Mouse (Mus musculus): ENCODE measurements around the gene Vmn1r113. TPM values are rescaled to one million over a fixed set of nuclear protein-coding genes. Genes with fewer than 3 reads are reported as not detected.
"Not testable (repeated sequence)": the region's sequence is repeated elsewhere in the genome, so short reads cannot be mapped to it uniquely, and the experiment has no call there.

Gene Vmn1r113
- polyA plus RNA-seq (2021): not detected

GRCm38 (mm10) chr7:20786985-20787384 lies at the start of gene Vmn1r113:
TSS of gene Vmn1r113 (plus strand) at chr7:20787285.
- in situ Hi-C loops (cut with MboI; ENCODE audit: low pct_unique_long_range_greater_than_20kb): not testable (repeated sequence)

GRCm38 (mm10) chr7:20770885-20771284 lies 16.2 kb upstream of the Vmn1r113 start, which contains the start of gene Vmn1r112:
TSS of gene Vmn1r112 (plus strand) at chr7:20771185.
- H3K27me3 ChIP-seq; ATAC-seq; DNase-seq (ENCODE audit: low read depth, low spot score); CTCF ChIA-PET; in situ Hi-C loops (cut with MboI; ENCODE audit: low pct_unique_long_range_greater_than_20kb); POLR2A ChIA-PET: not testable (repeated sequence)

More at GRCm38 (mm10) chr7:20786985-20787384, at the start of gene Vmn1r113:
- CTCF ChIA-PET; DNase-seq (ENCODE audit: low read depth, low spot score); H3K27me3 ChIP-seq; POLR2A ChIA-PET; ATAC-seq: not testable (repeated sequence)

GRCm38 (mm10) chr7:20812086-20812485 lies 25.0 kb downstream of the Vmn1r113 start, which contains the start of gene Vmn1r114:
TSS of gene Vmn1r114 (minus strand) at chr7:20812186.
- ATAC-seq; POLR2A ChIA-PET; CTCF ChIA-PET; in situ Hi-C loops (cut with MboI; ENCODE audit: low pct_unique_long_range_greater_than_20kb); DNase-seq (ENCODE audit: low read depth, low spot score); H3K27me3 ChIP-seq: not testable (repeated sequence)

Other genes starting within 250 kb of the Vmn1r113 start
- gene Gm5726, start 241.5 kb upstream of the Vmn1r113 start, polyA plus RNA-seq (2021): not detected
- not detected for gene Gm4141, start 211.0 kb upstream of the Vmn1r113 start, polyA plus RNA-seq (2021)
- not detected for gene Gm4513, start 188.3 kb upstream of the Vmn1r113 start, polyA plus RNA-seq (2021)
- not detected for gene Vmn1r107, start 118.4 kb upstream of the Vmn1r113 start, polyA plus RNA-seq (2021)
- not detected for gene Vmn1r111, start 84.1 kb upstream of the Vmn1r113 start, polyA plus RNA-seq (2021)
- not detected for gene Gm10668, start 56.7 kb upstream of the Vmn1r113 start, polyA plus RNA-seq (2021)
- gene Vmn1r112, start 16.1 kb upstream of the Vmn1r113 start, polyA plus RNA-seq (2021): not detected
- gene Vmn1r114, start 24.9 kb downstream of the Vmn1r113 start, polyA plus RNA-seq (2021): not detected
- not detected for gene Vmn1r115, start 57.7 kb downstream of the Vmn1r113 start, polyA plus RNA-seq (2021)
- gene Vmn1r116, start 85.0 kb downstream of the Vmn1r113 start, polyA plus RNA-seq (2021): not detected
- not detected for gene Vmn1r117, start 96.8 kb downstream of the Vmn1r113 start, polyA plus RNA-seq (2021)
- gene Vmn1r118, start 125.1 kb downstream of the Vmn1r113 start, polyA plus RNA-seq (2021): not detected
- gene Vmn1r119, start 225.2 kb downstream of the Vmn1r113 start, polyA plus RNA-seq (2021): not detected

Data from Patski (cell line).